Mouse (Mus musculus): ENCODE data around the gene Gm8764. TPM values are rescaled to one million over a fixed set of nuclear protein-coding genes. Genes with fewer than 3 reads are reported as not detected.

Gm8764 gene
- polyA plus RNA-seq, 1 experiment from 2014 or later, result not detected

Other genes starting within 250 kb of the Gm8764 start
- not detected in 2 replicates for gene Gm21293, start 17.0 kb upstream of the Gm8764 start, polyA plus RNA-seq (2015; fragmentation: Nextera tagmentation; extraction: Ambion mirVana)
- not detected in 2 replicates for gene Gm6763, start 8.5 kb upstream of the Gm8764 start, polyA plus RNA-seq (2015; fragmentation: Nextera tagmentation; extraction: Ambion mirVana)
- gene Gm21304, start 8.5 kb downstream of the Gm8764 start, polyA plus RNA-seq (2015; fragmentation: Nextera tagmentation; extraction: Ambion mirVana), result not detected in 2 replicates
- gene Gm21312, start 17.0 kb downstream of the Gm8764 start, polyA plus RNA-seq (2015; fragmentation: Nextera tagmentation; extraction: Ambion mirVana), result not detected in 2 replicates
- not detected in 2 replicates for gene Gm20765, start 25.5 kb downstream of the Gm8764 start, polyA plus RNA-seq (2015; fragmentation: Nextera tagmentation; extraction: Ambion mirVana)
- not detected in 2 replicates for gene Gm4340, start 34.0 kb downstream of the Gm8764 start, polyA plus RNA-seq (2015; fragmentation: Nextera tagmentation; extraction: Ambion mirVana)